Mouse (Mus musculus): ENCODE results near the gene Capn3. TPM values are rescaled to one million over a fixed set of nuclear protein-coding genes. Genes with fewer than 3 reads are reported as not detected.

Gene Capn3
- 0.64 and 1.7 TPM in 2 replicates for polyA plus RNA-seq (2014; fragmentation: Nextera tagmentation; extraction: Ambion mirVana)

DNA sequence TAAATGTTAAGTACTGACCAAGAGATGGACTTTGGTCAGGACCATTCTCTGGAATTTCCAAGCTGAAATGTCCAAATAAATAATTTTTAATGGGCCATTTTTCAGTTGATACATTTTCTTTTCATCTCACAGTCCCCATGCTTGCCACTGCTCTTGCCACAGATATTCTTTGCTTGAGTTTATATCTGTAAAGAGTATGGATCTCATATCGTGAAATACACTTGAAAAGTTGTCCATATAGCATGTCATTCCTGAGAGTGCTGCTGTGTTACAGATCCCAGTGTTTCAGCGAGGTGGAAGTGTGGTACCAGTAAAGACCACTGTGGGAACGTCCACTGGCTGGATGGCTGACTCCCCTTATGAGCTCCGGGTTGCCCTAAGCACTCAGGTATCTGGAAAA lies at the start of gene Capn3:
Gene Capn3 (plus strand): TSS at position 301 of the 400 bp plus-strand sequence.
- H3K9me3 ChIP-seq (ENCODE audit: control insufficient read depth, low read length) = no peaks in the 10 kb centered on the region
- no peaks in the 10 kb centered on the region for H3K27me3 ChIP-seq (ENCODE audit: control insufficient read depth, insufficient read depth, low read length)
- H3K4me3 ChIP-seq (replicated peaks; ENCODE audit: low read length) = no peak within 1 kb of the TSS
- H3K36me3 ChIP-seq (replicated peaks; ENCODE audit: control insufficient read depth, insufficient read depth) = no peaks in the 10 kb centered on the region
- no peak within 1 kb of the TSS for H3K27ac ChIP-seq
- no peak within 1 kb of the TSS for H3K4me2 ChIP-seq (replicated peaks)
- no peak within 1 kb of the TSS for H3K9ac ChIP-seq
- no peak for ATAC-seq (ENCODE audit: low FRiP score)
- H3K4me1 ChIP-seq (replicated peaks; ENCODE audit: control insufficient read depth, insufficient read depth, low read length) = no peaks in the 10 kb centered on the region
- 75% methylated on average over 4 of the region's 4 CpGs for WGBS
- no peak for DNase-seq (ENCODE audit: low spot score)

DNA sequence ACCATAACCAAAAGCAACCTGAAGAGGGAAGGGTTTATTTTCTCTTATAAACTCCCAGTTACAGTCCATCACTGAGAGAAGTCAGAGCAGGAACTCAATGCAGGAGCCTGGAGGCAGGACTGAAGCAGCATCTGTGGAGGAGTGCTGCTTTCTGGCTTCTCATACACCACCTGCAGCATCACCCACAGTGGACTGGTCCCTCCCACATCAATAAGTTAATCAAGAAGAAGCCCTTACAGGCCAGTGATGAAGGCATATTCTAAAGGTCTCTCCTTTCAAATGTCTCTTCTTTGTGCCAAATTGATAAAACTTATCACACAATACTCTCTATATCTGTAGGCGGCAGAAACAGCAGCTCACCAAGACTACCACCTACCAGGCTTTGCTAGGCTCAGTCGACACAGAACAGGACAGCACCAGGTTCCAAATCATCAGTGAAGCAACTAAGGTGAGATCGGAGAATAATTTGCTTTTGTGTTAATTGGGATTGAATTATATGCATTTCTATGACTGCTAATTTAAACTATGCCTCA lies 44.7 kb upstream of the Capn3 start:
- Histone ChIP-seq H3K36me3 (replicated peaks; ENCODE audit: control insufficient read depth, insufficient read depth) (peaks cover 5% of the 10 kb centered on the region; the same call in 1 of the 2 replicates), H3K27ac (no peak overlapping the region), H3K4me3 (replicated peaks; ENCODE audit: low read length) (no peak overlapping the region), H3K9ac (no peak overlapping the region), H3K4me2 (replicated peaks) (no peak overlapping the region), H3K4me1 (replicated peaks; ENCODE audit: control insufficient read depth, insufficient read depth, low read length) (no peaks in the 10 kb centered on the region), H3K9me3 (ENCODE audit: control insufficient read depth, low read length) (no peaks in the 10 kb centered on the region), H3K27me3 (ENCODE audit: control insufficient read depth, insufficient read depth, low read length) (no peaks in the 10 kb centered on the region)
- ATAC-seq (ENCODE audit: low FRiP score) (no peak), DNase-seq (ENCODE audit: low spot score) (no peak)
- 95% methylated on average over 3 of the region's 3 CpGs for WGBS

DNA sequence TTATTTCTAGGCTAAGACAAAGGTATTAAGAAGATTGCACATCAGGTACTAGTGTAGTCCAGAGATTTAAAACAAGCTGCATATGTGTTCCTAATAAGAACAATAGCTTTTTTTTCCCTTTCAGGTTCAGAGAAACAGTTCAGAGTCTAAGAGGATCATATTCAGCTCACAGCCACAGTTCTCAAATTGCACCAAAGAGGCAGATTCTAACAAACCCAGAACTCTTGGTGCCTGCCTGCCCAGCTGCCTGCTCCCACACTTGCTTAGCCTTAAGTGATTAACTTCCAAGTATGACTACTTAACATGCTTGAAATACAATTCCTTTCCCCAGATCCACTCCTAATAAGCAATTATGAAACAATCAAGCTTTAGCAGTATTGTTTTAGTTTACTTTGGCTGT lies 41.7 kb upstream of the Capn3 start:
- no peak overlapping the region for H3K4me3 ChIP-seq (replicated peaks; ENCODE audit: low read length)
- no peaks in the 10 kb centered on the region for H3K9me3 ChIP-seq (ENCODE audit: control insufficient read depth, low read length)
- ATAC-seq (ENCODE audit: low FRiP score) (no peak), DNase-seq (ENCODE audit: low spot score) (no peak)
- no peaks in the 10 kb centered on the region for H3K4me1 ChIP-seq (replicated peaks; ENCODE audit: control insufficient read depth, insufficient read depth, low read length)
- H3K27ac ChIP-seq = no peak overlapping the region
- no peaks in the 10 kb centered on the region for H3K27me3 ChIP-seq (ENCODE audit: control insufficient read depth, insufficient read depth, low read length)
- no peak overlapping the region for H3K9ac ChIP-seq
- H3K36me3 ChIP-seq (replicated peaks; ENCODE audit: control insufficient read depth, insufficient read depth) = peaks cover 5% of the 10 kb centered on the region; the same call in 1 of the 2 replicates
- no peak overlapping the region for H3K4me2 ChIP-seq (replicated peaks)

DNA sequence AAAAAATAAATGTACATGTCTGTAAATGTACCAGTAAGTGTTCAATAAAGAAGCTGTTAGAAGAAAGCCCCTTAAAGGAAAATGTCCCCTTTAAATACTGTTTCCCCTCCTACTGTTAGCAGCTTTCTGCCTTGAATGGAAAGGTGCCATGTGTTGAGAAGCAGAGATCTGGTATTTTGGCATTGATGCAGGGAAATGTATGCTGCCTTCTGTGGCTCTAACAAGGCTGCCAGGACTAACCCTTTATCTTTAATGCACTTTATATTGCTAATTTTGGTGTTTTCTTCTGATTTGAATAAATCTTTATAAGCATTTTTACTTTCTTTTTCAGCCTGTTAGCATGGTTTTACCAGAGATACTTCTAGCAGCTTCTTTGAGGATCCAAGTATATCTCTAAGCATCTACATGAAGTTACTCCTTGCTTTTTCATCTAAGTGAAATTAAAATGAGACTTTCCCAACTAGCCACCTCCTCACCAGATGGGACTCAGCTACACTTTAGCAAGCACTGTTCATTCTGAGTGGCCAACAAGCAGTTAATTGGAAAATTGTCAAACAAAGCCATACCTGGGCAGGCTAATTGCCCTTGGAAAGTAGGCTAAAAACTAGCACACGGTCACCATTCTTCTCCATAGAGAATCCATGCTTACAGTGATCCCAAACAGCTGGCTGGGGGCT lies 40.9 kb upstream of the Capn3 start:
- H3K4me3 ChIP-seq (replicated peaks; ENCODE audit: low read length) = no peak overlapping the region
- no peak overlapping the region for H3K27ac ChIP-seq
- DNase-seq (ENCODE audit: low spot score) (no peak), ATAC-seq (ENCODE audit: low FRiP score) (no peak)
- H3K9me3 ChIP-seq (ENCODE audit: control insufficient read depth, low read length) = no peaks in the 10 kb centered on the region
- no peak overlapping the region for H3K9ac ChIP-seq
- H3K4me2 ChIP-seq (replicated peaks) = no peak overlapping the region
- H3K4me1 ChIP-seq (replicated peaks; ENCODE audit: control insufficient read depth, insufficient read depth, low read length) = no peaks in the 10 kb centered on the region
- H3K36me3 ChIP-seq (replicated peaks; ENCODE audit: control insufficient read depth, insufficient read depth) = peaks cover 5% of the 10 kb centered on the region; the same call in 1 of the 2 replicates
- 69% methylated on average over 1 of the region's 1 CpGs for WGBS
- H3K27me3 ChIP-seq (ENCODE audit: control insufficient read depth, insufficient read depth, low read length) = no peaks in the 10 kb centered on the region

DNA sequence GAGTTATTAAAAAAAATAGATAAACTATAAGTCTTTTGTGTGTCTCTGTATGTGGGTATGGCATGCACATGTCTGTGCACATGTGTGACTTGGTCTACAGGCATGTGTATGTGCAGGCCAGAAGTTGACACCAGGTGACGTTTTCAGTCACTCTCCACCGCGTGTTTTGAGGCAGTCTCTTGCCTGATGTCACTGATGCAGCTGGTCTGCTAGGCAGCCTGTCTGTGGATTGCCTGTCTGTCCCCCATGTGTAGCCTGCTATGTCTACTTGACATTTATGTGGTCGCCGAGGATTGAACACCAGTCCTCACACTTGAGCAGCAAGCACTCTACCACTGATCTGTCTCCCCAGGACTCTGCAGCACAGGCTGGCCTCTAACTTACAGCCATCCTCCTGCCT lies 31.4 kb upstream of the Capn3 start:
- ATAC-seq (ENCODE audit: low FRiP score) = no peak
- Histone ChIP-seq H3K9ac (no peak overlapping the region), H3K4me2 (replicated peaks) (no peak overlapping the region), H3K27ac (no peak overlapping the region), H3K9me3 (ENCODE audit: control insufficient read depth, low read length) (no peaks in the 10 kb centered on the region), H3K36me3 (replicated peaks; ENCODE audit: control insufficient read depth, insufficient read depth) (no peaks in the 10 kb centered on the region), H3K27me3 (ENCODE audit: control insufficient read depth, insufficient read depth, low read length) (no peaks in the 10 kb centered on the region), H3K4me3 (replicated peaks; ENCODE audit: low read length) (no peak overlapping the region), H3K4me1 (replicated peaks; ENCODE audit: control insufficient read depth, insufficient read depth, low read length) (no peaks in the 10 kb centered on the region)
- no peak for DNase-seq (ENCODE audit: low spot score)
- WGBS = 88% methylated on average over 5 of the region's 5 CpGs

DNA sequence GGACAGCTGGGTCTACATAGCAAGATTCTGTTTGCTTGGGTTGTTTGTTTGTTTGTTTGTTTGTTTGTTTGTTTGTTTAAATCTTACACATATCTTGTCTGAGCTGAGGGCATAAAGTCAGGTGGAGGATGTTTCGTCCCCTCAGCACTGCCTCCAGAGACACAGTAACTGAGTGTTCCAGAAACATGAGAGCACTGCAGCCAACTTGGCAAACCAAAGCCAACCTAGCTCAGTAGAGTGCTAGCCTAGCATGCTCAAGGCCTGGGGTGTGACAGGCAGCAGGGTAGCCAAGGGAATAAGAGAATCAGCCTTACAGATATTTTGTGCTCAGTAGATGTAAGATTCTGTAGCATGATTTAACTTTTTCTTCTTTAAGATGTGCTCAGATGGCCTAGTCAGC lies 11.3 kb upstream of the Capn3 start:
- 96% methylated on average over 1 of the region's 1 CpGs for WGBS
- ATAC-seq (ENCODE audit: low FRiP score) = no peak
- Histone ChIP-seq H3K9ac (no peak overlapping the region), H3K4me2 (replicated peaks) (no peak overlapping the region), H3K4me1 (replicated peaks; ENCODE audit: control insufficient read depth, insufficient read depth, low read length) (no peaks in the 10 kb centered on the region), H3K36me3 (replicated peaks; ENCODE audit: control insufficient read depth, insufficient read depth) (no peaks in the 10 kb centered on the region), H3K9me3 (ENCODE audit: control insufficient read depth, low read length) (no peaks in the 10 kb centered on the region), H3K27me3 (ENCODE audit: control insufficient read depth, insufficient read depth, low read length) (no peaks in the 10 kb centered on the region), H3K27ac (no peak overlapping the region), H3K4me3 (replicated peaks; ENCODE audit: low read length) (no peak overlapping the region)
- no peak for DNase-seq (ENCODE audit: low spot score)

DNA sequence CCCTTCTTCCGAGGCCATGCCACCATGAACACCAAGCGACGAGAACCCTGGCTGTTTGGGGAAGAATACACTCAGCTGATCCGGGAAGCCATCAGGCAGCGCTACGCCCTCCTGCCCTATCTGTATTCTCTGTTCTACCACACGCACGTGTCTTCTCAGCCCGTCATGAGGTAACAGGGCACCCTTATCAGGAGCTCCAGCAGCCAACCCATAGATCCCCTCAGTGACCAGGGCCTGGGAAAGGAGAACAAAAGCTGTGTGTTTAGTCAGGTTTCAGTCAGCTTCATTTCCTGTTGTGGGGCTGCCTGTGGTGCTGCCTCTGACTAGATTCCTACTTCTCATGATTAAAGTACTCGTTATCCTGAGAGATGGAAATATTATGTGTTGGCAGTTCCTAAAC lies 9.4 kb upstream of the Capn3 start:
- no peaks in the 10 kb centered on the region for H3K27me3 ChIP-seq (ENCODE audit: control insufficient read depth, insufficient read depth, low read length)
- H3K4me1 ChIP-seq (replicated peaks; ENCODE audit: control insufficient read depth, insufficient read depth, low read length) = no peaks in the 10 kb centered on the region
- DNase-seq (ENCODE audit: low spot score) (no peak), ATAC-seq (ENCODE audit: low FRiP score) (no peak)
- WGBS = 90% methylated on average over 10 of the region's 10 CpGs
- no peaks in the 10 kb centered on the region for H3K9me3 ChIP-seq (ENCODE audit: control insufficient read depth, low read length)
- H3K36me3 ChIP-seq (replicated peaks; ENCODE audit: control insufficient read depth, insufficient read depth) = no peaks in the 10 kb centered on the region
- H3K4me3 ChIP-seq (replicated peaks; ENCODE audit: low read length) = no peak overlapping the region
- no peak overlapping the region for H3K4me2 ChIP-seq (replicated peaks)
- no peak overlapping the region for H3K27ac ChIP-seq
- no peak overlapping the region for H3K9ac ChIP-seq

DNA sequence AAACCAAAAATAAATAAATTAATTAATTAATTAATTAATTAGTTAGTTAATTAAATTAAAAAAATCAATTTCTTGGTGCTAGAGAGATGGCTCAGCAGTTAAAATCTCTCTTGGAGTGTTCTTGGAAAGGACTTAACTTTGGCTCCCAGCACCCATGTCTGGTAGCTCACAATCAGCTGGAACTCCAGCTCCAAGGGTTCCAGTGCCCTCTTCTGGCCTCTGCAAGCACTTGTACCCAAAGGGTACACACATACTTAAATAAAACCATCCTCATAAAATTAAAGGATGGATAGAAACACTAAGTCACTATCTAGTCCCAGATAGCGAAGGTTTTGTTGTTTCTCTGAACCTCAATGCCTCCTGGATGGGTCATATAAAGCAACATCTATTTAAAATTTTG lies 8.5 kb upstream of the Capn3 start:
- H3K27ac ChIP-seq = no peak overlapping the region
- no peak for DNase-seq (ENCODE audit: low spot score)
- WGBS = 93% methylated on average over 1 of the region's 1 CpGs

DNA sequence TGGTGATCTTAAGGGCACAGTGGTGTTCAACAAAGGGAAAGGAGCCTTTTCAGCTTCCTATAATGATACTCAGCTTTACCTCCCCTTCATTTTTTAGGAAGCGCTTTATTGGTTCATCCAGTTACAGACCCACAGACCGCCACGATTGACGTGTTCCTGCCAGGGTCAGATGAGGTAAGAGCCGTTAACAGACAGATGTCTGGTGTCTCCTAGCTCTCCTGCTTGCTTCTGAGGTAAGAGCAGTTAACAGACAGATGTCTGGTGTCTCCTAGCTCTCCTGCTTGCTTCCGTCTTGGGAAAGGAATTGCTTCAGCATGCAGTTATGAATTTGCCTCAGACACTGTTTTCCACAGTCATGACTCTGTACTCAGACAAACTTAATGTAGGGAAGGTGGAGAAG lies 5.1 kb upstream of the Capn3 start:
- Histone ChIP-seq H3K4me2 (replicated peaks) (no peak overlapping the region), H3K9ac (no peak overlapping the region), H3K9me3 (ENCODE audit: control insufficient read depth, low read length) (no peaks in the 10 kb centered on the region), H3K4me1 (replicated peaks; ENCODE audit: control insufficient read depth, insufficient read depth, low read length) (no peaks in the 10 kb centered on the region), H3K27me3 (ENCODE audit: control insufficient read depth, insufficient read depth, low read length) (no peaks in the 10 kb centered on the region), H3K4me3 (replicated peaks; ENCODE audit: low read length) (no peak overlapping the region), H3K27ac (no peak overlapping the region), H3K36me3 (replicated peaks; ENCODE audit: control insufficient read depth, insufficient read depth) (no peaks in the 10 kb centered on the region)
- no peak for DNase-seq (ENCODE audit: low spot score)
- 70% methylated on average over 6 of the region's 6 CpGs for WGBS
- ATAC-seq (ENCODE audit: low FRiP score) = no peak

More for the DNA sequence above, 8.5 kb upstream of the Capn3 start:
- H3K9ac ChIP-seq = no peak overlapping the region
- no peaks in the 10 kb centered on the region for H3K9me3 ChIP-seq (ENCODE audit: control insufficient read depth, low read length)
- no peak overlapping the region for H3K4me2 ChIP-seq (replicated peaks)
- no peaks in the 10 kb centered on the region for H3K36me3 ChIP-seq (replicated peaks; ENCODE audit: control insufficient read depth, insufficient read depth)
- H3K4me1 ChIP-seq (replicated peaks; ENCODE audit: control insufficient read depth, insufficient read depth, low read length) = no peaks in the 10 kb centered on the region
- H3K27me3 ChIP-seq (ENCODE audit: control insufficient read depth, insufficient read depth, low read length) = no peaks in the 10 kb centered on the region
- no peak for ATAC-seq (ENCODE audit: low FRiP score)
- no peak overlapping the region for H3K4me3 ChIP-seq (replicated peaks; ENCODE audit: low read length)

DNA sequence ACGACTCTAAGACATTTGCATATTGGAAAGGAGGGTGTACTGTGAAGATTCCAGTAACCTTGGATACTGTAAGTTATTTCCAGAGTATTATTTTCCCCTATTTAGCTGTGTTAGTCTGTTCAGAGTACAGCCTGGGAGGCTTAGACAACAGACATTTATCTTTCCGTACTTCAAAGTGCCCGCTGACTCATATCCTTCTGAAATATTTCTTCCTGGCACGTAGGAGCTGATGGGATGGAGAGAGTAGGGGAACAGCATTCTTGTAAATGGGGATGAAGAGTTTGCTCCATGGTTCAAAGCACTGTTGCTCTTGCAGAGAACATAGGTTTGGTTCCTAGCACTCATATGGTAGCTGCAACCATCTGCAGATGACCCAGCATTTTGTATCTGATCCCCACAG lies 3.2 kb upstream of the Capn3 start:
- Histone ChIP-seq H3K9ac (no peak overlapping the region), H3K9me3 (ENCODE audit: control insufficient read depth, low read length) (no peaks in the 10 kb centered on the region), H3K27ac (no peak overlapping the region), H3K27me3 (ENCODE audit: control insufficient read depth, insufficient read depth, low read length) (no peaks in the 10 kb centered on the region), H3K4me2 (replicated peaks) (no peak overlapping the region), H3K4me3 (replicated peaks; ENCODE audit: low read length) (no peak overlapping the region), H3K36me3 (replicated peaks; ENCODE audit: control insufficient read depth, insufficient read depth) (no peaks in the 10 kb centered on the region), H3K4me1 (replicated peaks; ENCODE audit: control insufficient read depth, insufficient read depth, low read length) (no peaks in the 10 kb centered on the region)
- ATAC-seq (ENCODE audit: low FRiP score) (no peak), DNase-seq (ENCODE audit: low spot score) (no peak)
- 84% methylated on average over 4 of the region's 4 CpGs for WGBS

Measured in hindbrain, embryonic 14.5 days (tissue).